Mouse (Mus musculus) heart, postnatal 14 days (tissue): ENCODE measurements around the gene Rita1. TPM values are rescaled to one million over a fixed set of nuclear protein-coding genes. Genes with fewer than 3 reads are reported as not detected.

Experiments
- DNase-seq, 2 experiments: peaks; one replicate each; pipeline ENCODE4 v3.0.0; 2021 to 2022
- intact Hi-C: fragments of 180-260 bp; cut with DNase I; formaldehyde crosslinking; loops from one replicate; pipeline ENCODE4 v1.15.1; 2025
- total RNA-seq, 2 experiments: library from RNA; stranded (reverse); gene quantifications; 2 replicates each; pipeline ENCODE4 v1.2.3; 2021

The Rita1 gene
- total RNA-seq, 2 experiments from 2014 or later, result 15.1 to 18.3 TPM

GRCm38 (mm10) chr5:120631128-120631527 is 18.7 kb upstream of the Rita1 start:
- DNase-seq, result no peak
- intact Hi-C loops, result no loop called here

- intact Hi-C loops, result no loop called here
- DNase-seq, result no peak
Measured at GRCm38 (mm10) chr5:120628624-120629023, 16.2 kb upstream of the Rita1 start.

- intact Hi-C loops, result no loop called here
- DNase-seq, result no peak
Measured at GRCm38 (mm10) chr5:120627515-120628300, 15.3 kb upstream of the Rita1 start.

- intact Hi-C loops, result no loop called here
Measured at GRCm38 (mm10) chr5:120626399-120626798, 14.0 kb upstream of the Rita1 start.

GRCm38 (mm10) chr5:120624427-120624826 is 12.0 kb upstream of the Rita1 start:
- DNase-seq, result no peak
- intact Hi-C loops, result no loop called here

More at GRCm38 (mm10) chr5:120626399-120626798, 14.0 kb upstream of the Rita1 start:
- no peak for DNase-seq

- intact Hi-C loops, result no loop called here
- no peak for DNase-seq
Measured at GRCm38 (mm10) chr5:120622198-120622851, 9.9 kb upstream of the Rita1 start.

GRCm38 (mm10) chr5:120621846-120622197 is 9.4 kb upstream of the Rita1 start:
- DNase-seq, result no peak
- intact Hi-C loops, result loop anchor here (2.0 kb wide), 2 partner anchors 27 to 125 kb away; partner anchors contain the start of gene Rasal1

GRCm38 (mm10) chr5:120621078-120621765 is 8.8 kb upstream of the Rita1 start:
- intact Hi-C loops, result loop anchor here (2.0 kb wide), 2 partner anchors 28 to 126 kb away; partner anchors contain the start of gene Rasal1
- DNase-seq, result no peak

GRCm38 (mm10) chr5:120620375-120621077 is 8.1 kb upstream of the Rita1 start:
- intact Hi-C loops, result loop anchor here (1.0 to 2.0 kb wide), 3 partner anchors 28 to 126 kb away; partner anchors contain the start of gene Rasal1
- DNase-seq, result peak; percentile 81 to 90

- intact Hi-C loops, result loop anchor here (2.0 kb wide), 1 partner anchor 94 kb away; no protein-coding TSS in a partner anchor
- peak; percentile 56 to 76 for DNase-seq
Measured at GRCm38 (mm10) chr5:120619201-120619600, 6.8 kb upstream of the Rita1 start.

GRCm38 (mm10) chr5:120618778-120619177 is 6.4 kb upstream of the Rita1 start:
- DNase-seq, result no peak
- intact Hi-C loops, result loop anchor here (2.0 kb wide), 1 partner anchor 94 kb away; no protein-coding TSS in a partner anchor

GRCm38 (mm10) chr5:120615903-120616302 is 3.5 kb upstream of the Rita1 start:
- DNase-seq, result no peak

GRCm38 (mm10) chr5:120612822-120613604 is 624 bp upstream of the Rita1 start:
- peak; percentile 99 to 100 for DNase-seq
- intact Hi-C loops, result no loop called here

More at GRCm38 (mm10) chr5:120615903-120616302, 3.5 kb upstream of the Rita1 start:
- intact Hi-C loops, result no loop called here

- intact Hi-C loops, result no loop called here
- DNase-seq, result no peak
Measured at GRCm38 (mm10) chr5:120611416-120611815, 973 bp downstream of the Rita1 start.

GRCm38 (mm10) chr5:120610906-120611305 is 1.5 kb downstream of the Rita1 start:
- intact Hi-C loops, result no loop called here
- no peak for DNase-seq

- intact Hi-C loops, result loop anchor here (5.0 to 10.0 kb wide), 2 partner anchors 87 to 465 kb away; no protein-coding TSS in a partner anchor
- DNase-seq, result no peak
Measured at GRCm38 (mm10) chr5:120609246-120609775, 3.1 kb downstream of the Rita1 start.

GRCm38 (mm10) chr5:120607335-120607734 is 5.1 kb downstream of the Rita1 start:
- no peak for DNase-seq
- intact Hi-C loops, result loop anchor here (5.0 to 10.0 kb wide), 2 partner anchors 85 to 463 kb away; no protein-coding TSS in a partner anchor

- DNase-seq, result no peak
Measured at GRCm38 (mm10) chr5:120606590-120607200, 5.7 kb downstream of the Rita1 start.

More at GRCm38 (mm10) chr5:120606590-120607200, 5.7 kb downstream of the Rita1 start:
- intact Hi-C loops, result loop anchor here (5.0 to 10.0 kb wide), 2 partner anchors 84 to 462 kb away; no protein-coding TSS in a partner anchor
